Mouse (Mus musculus) T-helper 2 cell (primary cell): ENCODE data around the gene Git2.

Source experiments
- in situ Hi-C: fragments of 300-600 bp; cut with MboI, MseI; formaldehyde crosslinking; loops from one replicate; pipeline ENCODE4 v1.15.1; 2025; ENCODE audit warnings: high pct_unique_total_duplicates

Git2 gene

GRCm38 (mm10) chr5:114764812-114765735 lies 10.2 kb downstream of the Git2 start:
- in situ Hi-C loops: no loop called here

GRCm38 (mm10) chr5:114761980-114762379 lies 13.3 kb downstream of the Git2 start:
- in situ Hi-C loops: no loop called here

GRCm38 (mm10) chr5:114759536-114760090 lies 15.7 kb downstream of the Git2 start:
- in situ Hi-C loops: no loop called here

- in situ Hi-C loops: no loop called here
Measured at GRCm38 (mm10) chr5:114753384-114753783, 21.9 kb downstream of the Git2 start.

GRCm38 (mm10) chr5:114752397-114752796 lies 22.9 kb downstream of the Git2 start:
- in situ Hi-C loops: no loop called here

- in situ Hi-C loops: no loop called here
Measured at GRCm38 (mm10) chr5:114750325-114750724, 25.0 kb downstream of the Git2 start.

- in situ Hi-C loops: no loop called here
Measured at GRCm38 (mm10) chr5:114747521-114747920, 27.8 kb downstream of the Git2 start.

- in situ Hi-C loops: no loop called here
Measured at GRCm38 (mm10) chr5:114746886-114747285, 28.4 kb downstream of the Git2 start.

GRCm38 (mm10) chr5:114745581-114745980 lies 29.7 kb downstream of the Git2 start:
- in situ Hi-C loops: no loop called here

GRCm38 (mm10) chr5:114743697-114744090 lies 31.6 kb downstream of the Git2 start:
- in situ Hi-C loops: no loop called here

GRCm38 (mm10) chr5:114742998-114743696 lies 32.2 kb downstream of the Git2 start:
- in situ Hi-C loops: no loop called here

- in situ Hi-C loops: no loop called here
Measured at GRCm38 (mm10) chr5:114742572-114742971, 32.7 kb downstream of the Git2 start.

- in situ Hi-C loops: no loop called here
Measured at GRCm38 (mm10) chr5:114740595-114740994, 34.7 kb downstream of the Git2 start.

- in situ Hi-C loops: no loop called here
Measured at GRCm38 (mm10) chr5:114738707-114739241, 36.5 kb downstream of the Git2 start.

- in situ Hi-C loops: no loop called here
Measured at GRCm38 (mm10) chr5:114737090-114737887, 38.0 kb downstream of the Git2 start.

GRCm38 (mm10) chr5:114733606-114734005 lies 41.7 kb downstream of the Git2 start:
- in situ Hi-C loops: no loop called here

- in situ Hi-C loops: no loop called here
Measured at GRCm38 (mm10) chr5:114731969-114732368, 43.3 kb downstream of the Git2 start.

- in situ Hi-C loops: no loop called here
Measured at GRCm38 (mm10) chr5:114731498-114731897, 43.8 kb downstream of the Git2 start.

- in situ Hi-C loops: no loop called here
Measured at GRCm38 (mm10) chr5:114730129-114730528, 45.2 kb downstream of the Git2 start.

GRCm38 (mm10) chr5:114728160-114728559 lies 47.2 kb downstream of the Git2 start:
- in situ Hi-C loops: no loop called here

GRCm38 (mm10) chr5:114722846-114723245 lies 52.5 kb downstream of the Git2 start:
- in situ Hi-C loops: no loop called here
